Mouse (Mus musculus): ENCODE measurements around the gene Tut1. TPM values are rescaled to one million over a fixed set of nuclear protein-coding genes. Genes with fewer than 3 reads are reported as not detected.
"Not testable (repeated sequence)": the region's sequence is repeated elsewhere in the genome, so short reads cannot be mapped to it uniquely, and the experiment has no call there.

Tut1 gene
- polyA plus RNA-seq, 1 experiment, result 19.1 TPM

- Histone ChIP-seq H3K27ac (ENCODE audit: control insufficient read depth, insufficient read depth, low read depth, low read length, poor library complexity) (peak within 1 kb of the TSS; percentile 79), H3K4me1 (ENCODE audit: control insufficient read depth, insufficient read depth, low read length) (no peaks in the 10 kb centered on the region)
- under 1% methylated on average over 52 of the region's 52 CpGs for WGBS
Observed at GRCm38 (mm10) chr19:8966590-8967372, 13.1 kb downstream of the Tut1 start, which contains the start of gene Eef1g. Eef1g (plus strand) TSS chr19:8967041.

GRCm38 (mm10) chr19:8967373-8967743, 13.7 kb downstream of the Tut1 start:
- WGBS, result 1% methylated on average over 8 of the region's 8 CpGs
- Histone ChIP-seq H3K27ac (ENCODE audit: control insufficient read depth, insufficient read depth, low read depth, low read length, poor library complexity) (peak overlapping the region; percentile 63), H3K4me3 (replicated peaks; ENCODE audit: control insufficient read depth, low read depth, low read length) (peak overlapping the region; percentile 63), H3K4me1 (ENCODE audit: control insufficient read depth, insufficient read depth, low read length) (no peaks in the 10 kb centered on the region)
- no peak for TF ChIP-seq POLR2A (IDR thresholded peaks at IDR 0.05; ENCODE audit: borderline replicate concordance, control insufficient read depth, low read depth, low read length)
- no peak for TF ChIP-seq CTCF (IDR thresholded peaks at IDR 0.05; ENCODE audit: control insufficient read depth, insufficient read depth, low read length)

More at GRCm38 (mm10) chr19:8966590-8967372, 13.1 kb downstream of the Tut1 start, which contains the start of gene Eef1g:
- H3K4me3 ChIP-seq (replicated peaks; ENCODE audit: control insufficient read depth, low read depth, low read length), result peak within 1 kb of the TSS; percentile 73
- TF ChIP-seq POLR2A (IDR thresholded peaks at IDR 0.05; ENCODE audit: borderline replicate concordance, control insufficient read depth, low read depth, low read length) (no peak; the same call in 1 of the 2 replicates), CTCF (IDR thresholded peaks at IDR 0.05; ENCODE audit: control insufficient read depth, insufficient read depth, low read length) (no peak)

DNA sequence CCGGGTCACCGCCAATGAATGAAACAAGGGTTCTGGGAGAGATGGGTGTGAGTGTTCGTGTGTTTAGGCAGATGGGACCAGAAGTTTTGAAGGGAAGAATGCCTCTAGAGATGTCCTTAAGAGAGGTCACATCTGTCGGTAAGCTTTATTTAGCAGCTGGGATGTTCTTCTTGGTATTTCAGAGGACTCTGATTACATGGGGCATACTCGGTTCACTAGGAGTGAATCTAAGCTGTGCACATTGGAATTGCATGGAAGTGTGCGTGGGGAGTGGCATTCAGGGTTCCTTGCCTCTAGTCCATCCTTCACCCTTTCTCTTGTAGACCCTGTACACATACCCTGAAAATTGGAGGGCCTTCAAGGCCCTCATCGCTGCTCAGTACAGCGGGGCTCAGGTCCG, 14.2 kb downstream of the Tut1 start:
- 4% methylated on average over 9 of the region's 9 CpGs for WGBS
- Histone ChIP-seq H3K27ac (ENCODE audit: control insufficient read depth, insufficient read depth, low read depth, low read length, poor library complexity) (no peak overlapping the region), H3K4me3 (replicated peaks; ENCODE audit: control insufficient read depth, low read depth, low read length) (peak overlapping the region; percentile 63), H3K4me1 (ENCODE audit: control insufficient read depth, insufficient read depth, low read length) (no peaks in the 10 kb centered on the region)
- TF ChIP-seq CTCF (IDR thresholded peaks at IDR 0.05; ENCODE audit: control insufficient read depth, insufficient read depth, low read length) (no peak), POLR2A (IDR thresholded peaks at IDR 0.05; ENCODE audit: borderline replicate concordance, control insufficient read depth, low read depth, low read length) (no peak)

DNA sequence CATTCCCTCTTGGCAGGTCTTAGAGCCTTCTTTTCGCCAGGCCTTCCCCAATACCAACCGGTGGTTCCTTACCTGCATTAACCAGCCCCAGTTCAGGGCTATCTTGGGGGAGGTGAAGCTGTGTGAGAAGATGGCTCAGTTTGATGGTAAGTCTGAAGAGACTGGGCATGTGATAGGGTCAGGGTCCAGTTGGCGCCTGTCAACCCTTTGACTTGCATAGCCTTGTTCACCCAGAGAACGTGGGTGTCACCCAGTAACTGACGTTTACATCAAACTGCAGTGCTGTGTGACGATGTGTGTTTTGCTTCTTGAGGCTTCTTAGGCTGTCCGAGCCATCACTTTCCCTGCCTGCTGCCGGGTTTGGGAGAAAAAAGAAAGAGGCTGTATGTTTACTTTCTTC, 18.8 kb downstream of the Tut1 start:
- not testable (repeated sequence) for H3K4me1 ChIP-seq (ENCODE audit: control insufficient read depth, insufficient read depth, low read length); H3K27ac ChIP-seq (ENCODE audit: control insufficient read depth, insufficient read depth, low read depth, low read length, poor library complexity); H3K4me3 ChIP-seq (replicated peaks; ENCODE audit: control insufficient read depth, low read depth, low read length)
- 85% methylated on average over 8 of the region's 8 CpGs for WGBS

DNA sequence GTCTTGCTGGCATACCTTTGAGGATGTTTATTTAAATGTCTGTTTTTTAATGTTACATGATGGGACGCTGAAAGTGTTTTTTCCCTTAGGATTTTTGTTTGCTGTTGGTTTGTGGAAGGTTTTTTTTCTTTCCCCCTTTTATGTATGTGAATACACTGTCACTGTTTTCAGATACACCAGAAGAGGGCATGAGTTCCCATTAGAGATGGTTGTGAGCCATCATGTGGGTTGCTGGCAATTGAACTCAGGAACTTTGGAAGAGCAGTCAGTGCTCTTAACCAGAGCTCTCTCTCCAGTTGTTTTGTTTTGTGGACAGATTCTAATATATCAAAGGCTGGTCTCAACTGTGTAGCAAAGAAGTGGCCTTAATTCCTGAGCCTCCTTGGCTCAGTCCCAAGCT, 21.0 kb downstream of the Tut1 start:
- TF ChIP-seq CTCF (IDR thresholded peaks at IDR 0.05; ENCODE audit: control insufficient read depth, insufficient read depth, low read length), result no peak
- TF ChIP-seq POLR2A (IDR thresholded peaks at IDR 0.05; ENCODE audit: borderline replicate concordance, control insufficient read depth, low read depth, low read length), result no peak
- Histone ChIP-seq H3K4me3 (replicated peaks; ENCODE audit: control insufficient read depth, low read depth, low read length) (no peak overlapping the region), H3K4me1 (ENCODE audit: control insufficient read depth, insufficient read depth, low read length) (no peaks in the 10 kb centered on the region), H3K27ac (ENCODE audit: control insufficient read depth, insufficient read depth, low read depth, low read length, poor library complexity) (no peak overlapping the region)
- WGBS, result 91% methylated on average over 1 of the region's 1 CpGs

GRCm38 (mm10) chr19:8975491-8975890, 21.8 kb downstream of the Tut1 start:
- 90% methylated on average over 2 of the region's 2 CpGs for WGBS
- Histone ChIP-seq H3K27ac (ENCODE audit: control insufficient read depth, insufficient read depth, low read depth, low read length, poor library complexity) (no peak overlapping the region), H3K4me3 (replicated peaks; ENCODE audit: control insufficient read depth, low read depth, low read length) (no peak overlapping the region), H3K4me1 (ENCODE audit: control insufficient read depth, insufficient read depth, low read length) (peaks cover under 1% of the 10 kb centered on the region; the same call in 1 of the 2 replicates)
- no peak for TF ChIP-seq CTCF (IDR thresholded peaks at IDR 0.05; ENCODE audit: control insufficient read depth, insufficient read depth, low read length)
- no peak for TF ChIP-seq POLR2A (IDR thresholded peaks at IDR 0.05; ENCODE audit: borderline replicate concordance, control insufficient read depth, low read depth, low read length)

- TF ChIP-seq CTCF (IDR thresholded peaks at IDR 0.05; ENCODE audit: control insufficient read depth, insufficient read depth, low read length) (peak; percentile 90), POLR2A (IDR thresholded peaks at IDR 0.05; ENCODE audit: borderline replicate concordance, control insufficient read depth, low read depth, low read length) (no peak)
- H3K4me1 ChIP-seq (ENCODE audit: control insufficient read depth, insufficient read depth, low read length), result peaks cover 3% of the 10 kb centered on the region; the same call in 1 of the 2 replicates
- H3K4me3 ChIP-seq (replicated peaks; ENCODE audit: control insufficient read depth, low read depth, low read length), result no peak overlapping the region
Observed at GRCm38 (mm10) chr19:8976535-8976934, 22.9 kb downstream of the Tut1 start.

DNA sequence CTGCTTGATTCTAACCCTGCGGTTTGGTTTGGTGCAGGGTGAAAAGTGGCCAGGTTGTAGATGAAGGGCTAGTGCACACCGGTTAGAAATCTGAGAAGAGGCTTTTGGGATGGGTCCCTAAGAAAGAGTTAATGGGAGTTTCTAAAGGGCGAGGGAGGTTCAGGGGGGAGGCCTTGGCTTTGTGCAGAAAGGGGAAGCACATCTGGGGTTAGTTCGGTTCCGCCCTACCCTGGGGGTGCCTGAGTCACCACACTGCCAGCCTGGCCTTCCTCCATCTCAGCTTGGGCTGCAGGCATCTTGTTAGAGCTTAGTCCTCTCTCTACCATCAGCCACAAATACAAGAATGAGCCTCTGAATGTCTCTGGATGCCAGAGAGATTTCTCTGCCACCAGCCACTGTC, 27.1 kb downstream of the Tut1 start:
- TF ChIP-seq POLR2A (IDR thresholded peaks at IDR 0.05; ENCODE audit: borderline replicate concordance, control insufficient read depth, low read depth, low read length) (no peak; the same call in 1 of the 2 replicates), CTCF (IDR thresholded peaks at IDR 0.05; ENCODE audit: control insufficient read depth, insufficient read depth, low read length) (no peak)
- H3K27ac ChIP-seq (ENCODE audit: control insufficient read depth, insufficient read depth, low read depth, low read length, poor library complexity), result peak overlapping the region; percentile 32
- WGBS, result 10% methylated on average over 5 of the region's 5 CpGs
- H3K4me1 ChIP-seq (ENCODE audit: control insufficient read depth, insufficient read depth, low read length), result peaks cover 3% of the 10 kb centered on the region
- no peak overlapping the region for H3K4me3 ChIP-seq (replicated peaks; ENCODE audit: control insufficient read depth, low read depth, low read length)

More at GRCm38 (mm10) chr19:8976535-8976934, 22.9 kb downstream of the Tut1 start:
- H3K27ac ChIP-seq (ENCODE audit: control insufficient read depth, insufficient read depth, low read depth, low read length, poor library complexity), result no peak overlapping the region
- WGBS, result 58% methylated on average over 3 of the region's 3 CpGs
